Mouse (Mus musculus): ENCODE data around the gene Wrnip1. TPM values are rescaled to one million over a fixed set of nuclear protein-coding genes. Genes with fewer than 3 reads are reported as not detected.

Wrnip1 gene
- polyA plus RNA-seq, 1 experiment from 2014 or later, result 15.7 TPM

Other genes starting within 250 kb of the Wrnip1 start
- 0.02 TPM in 1 of 2 replicates, not detected in the other for gene Mylk4, start 18.1 kb upstream of the Wrnip1 start, polyA plus RNA-seq (2015; fragmentation: Nextera tagmentation; extraction: Ambion mirVana)
- gene D930007J09Rik, start 811 bp downstream of the Wrnip1 start, polyA plus RNA-seq (2015; fragmentation: Nextera tagmentation; extraction: Ambion mirVana), result not detected in 2 replicates
- gene Serpinb1a, start 49.1 kb downstream of the Wrnip1 start, polyA plus RNA-seq (2015; fragmentation: Nextera tagmentation; extraction: Ambion mirVana), result 238 and 273 TPM in 2 replicates
- gene Serpinb1c, start 96.2 kb downstream of the Wrnip1 start, polyA plus RNA-seq (2015; fragmentation: Nextera tagmentation; extraction: Ambion mirVana), result 0.09 TPM in 1 of 2 replicates, not detected in the other
- 3.7 TPM in 2 replicates for gene Serpinb6b, start 163.2 kb downstream of the Wrnip1 start, polyA plus RNA-seq (2015; fragmentation: Nextera tagmentation; extraction: Ambion mirVana)
- gene Serpinb9, start 201.2 kb downstream of the Wrnip1 start, polyA plus RNA-seq (2015; fragmentation: Nextera tagmentation; extraction: Ambion mirVana), result 7.3 and 7.4 TPM in 2 replicates
- gene Serpinb9b, start 225.4 kb downstream of the Wrnip1 start, polyA plus RNA-seq (2015; fragmentation: Nextera tagmentation; extraction: Ambion mirVana), result 0.16 and 0.32 TPM in 2 replicates